Mouse (Mus musculus) neural tube, embryonic 11.5 days (tissue): ENCODE results near the gene Xpr1. TPM values are rescaled to one million over a fixed set of nuclear protein-coding genes. Genes with fewer than 3 reads are reported as not detected.

Source experiments
- ATAC-seq: fragments of 200-750 bp; cut with Nextera tagmentation; 2 replicates; pipeline ENCODE4 v1.8.0; 2017; ENCODE audit warnings: moderate number of reproducible peaks, mild to moderate bottlenecking, moderate TSS enrichment, moderate library complexity; ENCODE audit not compliant: insufficient read depth, low FRiP score, low TSS enrichment
- DNase-seq: peaks from one replicate; pipeline ENCODE4 v3.0.0-alpha.2; 2015; ENCODE audit warnings: low spot score
- H3K27ac ChIP-seq: fragments of 300-500 bp; sonication (generic); 2 replicates; pipeline ENCODE4 v1.5.1; 2014; ENCODE audit warnings: low read depth, mild to moderate bottlenecking, low read length
- H3K27me3 ChIP-seq: fragments of 300-500 bp; sonication (generic); 2 replicates; pipeline ENCODE4 v1.6.1; 2014; ENCODE audit warnings: mild to moderate bottlenecking, low read length, mixed read lengths; ENCODE audit not compliant: control insufficient read depth, insufficient read depth
- H3K36me3 ChIP-seq: fragments of 300-500 bp; sonication (generic); 2 replicates; pipeline ENCODE4 v1.6.1; 2014; ENCODE audit warnings: mild to moderate bottlenecking, low read length, moderate library complexity, mixed read lengths; ENCODE audit not compliant: control insufficient read depth, insufficient read depth
- H3K4me1 ChIP-seq: fragments of 300-500 bp; sonication (generic); 2 replicates; pipeline ENCODE4 v1.6.1; 2014; ENCODE audit warnings: low read length, mixed read lengths; ENCODE audit not compliant: control insufficient read depth, insufficient read depth
- H3K4me2 ChIP-seq: fragments of 300-500 bp; sonication (generic); 2 replicates; pipeline ENCODE4 v1.6.1; 2014; ENCODE audit warnings: low read depth, mild to moderate bottlenecking, moderate library complexity
- H3K4me3 ChIP-seq: fragments of 300-500 bp; sonication (generic); 2 replicates; pipeline ENCODE4 v1.5.1; 2014; ENCODE audit warnings: low read depth, low read length
- H3K9ac ChIP-seq: fragments of 300-500 bp; sonication (generic); 2 replicates; pipeline ENCODE4 v1.6.1; 2014; ENCODE audit warnings: mild to moderate bottlenecking, low read length
- H3K9me3 ChIP-seq: fragments of 300-500 bp; sonication (generic); 2 replicates; pipeline ENCODE4 v1.6.1; 2016; ENCODE audit warnings: low read length; ENCODE audit not compliant: control insufficient read depth
- WGBS: fragments of 180-500 bp; shearing (Covaris S2); extraction: QIAGEN DNeasy Blood & Tissue Kit; methylation state at CpG from one replicate; pipeline ENCODE4 v1.1.7; 2014; 5-methylcytosine and 5-hydroxymethylcytosine counted together
- polyA plus RNA-seq: library from polyadenylated mRNA; unstranded; fragments of >200 nt; fragmentation: Nextera tagmentation; extraction: Ambion mirVana; gene quantifications from 2 replicates; pipeline ENCODE4 v1.2.1, GENCODE M21; 2014

Gene Xpr1
- polyA plus RNA-seq, 1 experiment from 2014 or later: 15.0 TPM

GRCm38 (mm10) chr1:155322183-155322582 is 95.0 kb downstream of the Xpr1 start:
- Histone ChIP-seq H3K4me2 (no peak overlapping the region), H3K27me3 (no peaks in the 10 kb centered on the region), H3K9me3 (no peaks in the 10 kb centered on the region), H3K9ac (no peak overlapping the region), H3K27ac (no peak overlapping the region), H3K4me3 (no peak overlapping the region), H3K36me3 (no peaks in the 10 kb centered on the region), H3K4me1 (peaks cover 4% of the 10 kb centered on the region)
- 76% methylated on average over 1 of the region's 1 CpGs for WGBS
- no peak for ATAC-seq
- DNase-seq: no peak

DNA sequence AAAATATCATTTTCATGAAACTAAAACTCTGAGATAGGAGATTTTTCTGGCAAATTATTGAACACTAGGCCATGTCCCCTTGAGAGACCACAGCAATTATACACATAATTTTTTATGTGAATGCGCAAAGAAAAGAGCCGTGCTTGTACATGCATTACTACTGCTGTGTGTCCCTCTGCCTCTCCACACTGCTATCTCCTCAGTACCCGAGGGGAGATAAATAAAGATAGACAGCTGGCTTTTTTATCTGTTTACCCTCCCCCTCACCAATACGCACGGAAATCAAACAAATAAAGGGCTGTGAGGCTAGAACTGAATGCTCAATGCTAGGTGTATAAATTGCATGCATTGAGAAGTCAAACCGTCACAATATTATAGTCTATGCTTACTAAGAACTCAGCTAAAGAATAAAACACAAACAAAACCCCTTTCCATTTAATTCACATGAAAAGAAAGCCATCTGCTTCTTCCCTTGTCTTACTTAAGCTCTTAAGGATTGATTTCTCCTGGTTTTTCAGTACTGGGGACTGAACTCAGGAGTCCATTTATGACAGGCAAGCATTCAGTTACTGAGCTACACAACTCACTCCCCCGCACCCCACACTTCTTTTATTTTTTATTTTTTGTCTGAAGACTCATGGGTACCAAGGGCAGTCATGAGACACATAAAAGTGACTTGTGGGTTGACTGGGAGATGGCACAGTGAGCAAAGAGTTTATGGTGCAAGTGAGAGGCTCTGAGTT is 97.0 kb downstream of the Xpr1 start:
- WGBS: 51% methylated on average over 7 of the region's 7 CpGs
- Histone ChIP-seq H3K27ac (peak overlapping the region; percentile 60), H3K36me3 (no peaks in the 10 kb centered on the region), H3K4me1 (peaks cover 4% of the 10 kb centered on the region), H3K4me2 (no peak overlapping the region), H3K27me3 (no peaks in the 10 kb centered on the region), H3K4me3 (no peak overlapping the region), H3K9ac (no peak overlapping the region), H3K9me3 (no peaks in the 10 kb centered on the region)
- DNase-seq (no peak), ATAC-seq (no peak)

DNA sequence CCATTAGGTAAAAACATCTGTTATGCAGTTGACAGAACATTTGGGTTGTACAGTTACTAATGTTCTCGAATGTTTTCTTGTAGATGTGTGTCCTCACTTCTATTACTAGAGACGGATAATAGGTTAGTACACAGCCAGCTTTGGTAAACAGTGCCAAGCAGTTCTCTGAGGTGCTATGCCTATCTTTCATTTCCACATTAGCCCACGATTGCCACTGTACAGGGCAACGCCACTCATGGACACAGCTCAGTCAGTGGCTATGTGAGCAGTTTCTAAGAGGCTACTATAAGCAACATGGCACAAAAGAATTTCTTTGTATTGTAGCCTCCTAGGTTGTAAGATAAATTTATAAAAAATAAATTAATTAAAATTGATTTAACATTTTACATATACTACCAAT is 97.7 kb downstream of the Xpr1 start:
- no peak overlapping the region for H3K9ac ChIP-seq
- no peaks in the 10 kb centered on the region for H3K36me3 ChIP-seq
- no peak overlapping the region for H3K4me3 ChIP-seq
- H3K4me1 ChIP-seq: peaks cover 4% of the 10 kb centered on the region
- H3K4me2 ChIP-seq: no peak overlapping the region
- no peaks in the 10 kb centered on the region for H3K9me3 ChIP-seq
- DNase-seq (no peak), ATAC-seq (no peak)
- H3K27me3 ChIP-seq: no peaks in the 10 kb centered on the region
- 87% methylated on average over 4 of the region's 4 CpGs for WGBS
- no peak overlapping the region for H3K27ac ChIP-seq

DNA sequence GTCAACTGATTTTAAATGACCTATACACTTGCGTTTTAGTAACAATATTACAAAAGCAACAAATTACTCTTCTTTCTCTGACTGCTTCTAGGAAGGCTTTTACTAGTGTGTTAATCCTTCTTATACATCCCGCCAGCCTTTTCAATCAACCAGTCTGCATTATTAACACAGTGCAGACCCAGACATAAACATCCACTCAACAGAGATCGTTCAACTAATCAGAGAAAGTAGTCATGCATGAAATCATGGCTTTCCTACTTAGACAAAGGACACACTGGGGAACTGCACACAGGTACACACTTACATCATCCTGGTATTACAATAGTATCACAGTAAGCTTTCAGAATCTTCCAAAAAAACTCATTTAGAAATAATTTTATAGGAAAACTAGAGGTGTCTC is 105.5 kb downstream of the Xpr1 start:
- 74% methylated on average over 3 of the region's 3 CpGs for WGBS
- DNase-seq: no peak
- H3K4me2 ChIP-seq: no peak overlapping the region
- H3K9ac ChIP-seq: no peak overlapping the region
- no peaks in the 10 kb centered on the region for H3K36me3 ChIP-seq
- H3K9me3 ChIP-seq: no peaks in the 10 kb centered on the region
- H3K27ac ChIP-seq: no peak overlapping the region
- no peak overlapping the region for H3K4me3 ChIP-seq
- peaks cover 3% of the 10 kb centered on the region; the same call in 1 of the 2 replicates for H3K4me1 ChIP-seq
- no peaks in the 10 kb centered on the region for H3K27me3 ChIP-seq
- ATAC-seq: no peak

- WGBS: 42% methylated on average over 3 of the region's 3 CpGs
- Histone ChIP-seq H3K4me2 (no peak overlapping the region), H3K27ac (no peak overlapping the region), H3K4me3 (no peak overlapping the region), H3K36me3 (no peaks in the 10 kb centered on the region), H3K9ac (no peak overlapping the region), H3K27me3 (no peaks in the 10 kb centered on the region), H3K9me3 (no peaks in the 10 kb centered on the region), H3K4me1 (peaks cover 3% of the 10 kb centered on the region; the same call in 1 of the 2 replicates)
- ATAC-seq: no peak
- DNase-seq: no peak
Observed at GRCm38 (mm10) chr1:155306879-155307278, 110.3 kb downstream of the Xpr1 start.

DNA sequence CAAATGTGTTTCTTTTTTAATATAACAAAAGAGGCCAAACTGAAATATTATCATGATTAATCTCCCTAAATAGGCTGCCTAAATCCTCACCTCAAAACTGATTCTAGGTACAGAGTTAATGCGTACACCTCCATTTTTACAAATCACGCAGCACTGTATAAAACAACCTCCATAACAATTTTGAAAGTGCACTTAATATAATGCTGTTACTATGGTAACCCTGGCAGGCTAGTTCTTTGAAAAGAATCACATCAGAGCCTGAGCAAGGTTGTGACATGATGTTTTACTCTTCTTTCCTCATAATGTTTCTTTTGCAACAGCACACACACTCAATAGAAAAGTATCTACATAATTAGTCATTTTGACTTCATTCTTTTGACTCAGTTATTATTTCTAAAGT is 113.8 kb downstream of the Xpr1 start:
- Histone ChIP-seq H3K9me3 (no peaks in the 10 kb centered on the region), H3K9ac (no peak overlapping the region), H3K4me1 (peaks cover 3% of the 10 kb centered on the region; the same call in 1 of the 2 replicates), H3K36me3 (no peaks in the 10 kb centered on the region), H3K27me3 (no peaks in the 10 kb centered on the region), H3K4me2 (no peak overlapping the region), H3K27ac (no peak overlapping the region), H3K4me3 (no peak overlapping the region)
- ATAC-seq (no peak), DNase-seq (no peak)
- WGBS: 88% methylated on average over 2 of the region's 2 CpGs

GRCm38 (mm10) chr1:155297615-155298014 is 119.6 kb downstream of the Xpr1 start:
- ATAC-seq: no peak
- H3K4me3 ChIP-seq: no peak overlapping the region
- H3K27ac ChIP-seq: no peak overlapping the region
- WGBS: 95% methylated on average over 5 of the region's 5 CpGs
- H3K36me3 ChIP-seq: no peaks in the 10 kb centered on the region
- no peaks in the 10 kb centered on the region for H3K9me3 ChIP-seq
- H3K4me1 ChIP-seq: no peaks in the 10 kb centered on the region
- no peak for DNase-seq
- H3K4me2 ChIP-seq: no peak overlapping the region
- H3K27me3 ChIP-seq: no peaks in the 10 kb centered on the region
- no peak overlapping the region for H3K9ac ChIP-seq

DNA sequence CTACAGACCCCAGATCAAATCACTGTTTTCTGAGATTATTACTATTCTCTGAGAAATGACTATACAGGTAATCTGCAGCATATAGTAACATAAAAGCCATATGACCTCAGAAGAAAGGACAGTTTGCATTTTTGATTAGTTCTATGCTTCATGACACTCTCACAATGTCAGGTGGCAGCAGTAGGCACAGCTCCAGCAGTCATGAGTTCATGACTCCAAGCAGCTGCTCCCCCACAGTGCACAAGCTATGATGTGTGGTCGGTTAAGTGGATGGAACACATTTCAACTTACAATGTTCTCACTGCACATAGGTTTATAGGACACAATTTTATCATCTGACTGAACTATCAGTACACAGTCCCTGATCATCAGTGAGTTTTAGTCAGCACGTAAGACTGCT is 120.0 kb downstream of the Xpr1 start:
- no peaks in the 10 kb centered on the region for H3K4me1 ChIP-seq
- DNase-seq (no peak), ATAC-seq (no peak)
- WGBS: 89% methylated on average over 2 of the region's 2 CpGs
- no peak overlapping the region for H3K27ac ChIP-seq
- H3K27me3 ChIP-seq: no peaks in the 10 kb centered on the region
- H3K36me3 ChIP-seq: no peaks in the 10 kb centered on the region
- no peak overlapping the region for H3K4me2 ChIP-seq
- no peak overlapping the region for H3K4me3 ChIP-seq
- no peak overlapping the region for H3K9ac ChIP-seq
- H3K9me3 ChIP-seq: no peaks in the 10 kb centered on the region

GRCm38 (mm10) chr1:155293446-155293845 is 123.8 kb downstream of the Xpr1 start:
- no peak overlapping the region for H3K4me2 ChIP-seq
- H3K4me3 ChIP-seq: no peak overlapping the region
- 24% methylated on average over 3 of the region's 3 CpGs for WGBS
- H3K27ac ChIP-seq: no peak overlapping the region
- H3K9ac ChIP-seq: no peak overlapping the region
- peak; percentile 64 for DNase-seq
- H3K9me3 ChIP-seq: no peaks in the 10 kb centered on the region
- peak; percentile 27; the same call in 1 of the 2 replicates for ATAC-seq
- H3K27me3 ChIP-seq: no peaks in the 10 kb centered on the region
- H3K36me3 ChIP-seq: no peaks in the 10 kb centered on the region; the same call in 1 of the 2 replicates
- no peaks in the 10 kb centered on the region for H3K4me1 ChIP-seq
